Mouse (Mus musculus) testis, adult 2 months (tissue): ENCODE measurements at regions not wholly inside any gene's neighbourhood (a gene's known extent, or its start where the extent isn't known, plus 50 kb on each side); places are given as distances from the start of the nearest gene placed in this dataset.

Experiments used
- CTCF ChIP-seq: fragments of 200-500 bp; IDR thresholded peaks from 2 replicates; pipeline ENCODE4 v1.5.1; 2012; ENCODE audit warnings: low read depth, mild to moderate bottlenecking, inconsistent platforms, low read length, moderate library complexity; ENCODE audit not compliant: control insufficient read depth, insufficient read depth, insufficient replicate concordance
- POLR2A ChIP-seq: fragments of 200-500 bp; IDR thresholded peaks from 2 replicates; pipeline ENCODE4 v1.6.1; 2012; ENCODE audit warnings: low read depth, mild to moderate bottlenecking, inconsistent platforms, low read length, moderate library complexity; ENCODE audit not compliant: control insufficient read depth

DNA sequence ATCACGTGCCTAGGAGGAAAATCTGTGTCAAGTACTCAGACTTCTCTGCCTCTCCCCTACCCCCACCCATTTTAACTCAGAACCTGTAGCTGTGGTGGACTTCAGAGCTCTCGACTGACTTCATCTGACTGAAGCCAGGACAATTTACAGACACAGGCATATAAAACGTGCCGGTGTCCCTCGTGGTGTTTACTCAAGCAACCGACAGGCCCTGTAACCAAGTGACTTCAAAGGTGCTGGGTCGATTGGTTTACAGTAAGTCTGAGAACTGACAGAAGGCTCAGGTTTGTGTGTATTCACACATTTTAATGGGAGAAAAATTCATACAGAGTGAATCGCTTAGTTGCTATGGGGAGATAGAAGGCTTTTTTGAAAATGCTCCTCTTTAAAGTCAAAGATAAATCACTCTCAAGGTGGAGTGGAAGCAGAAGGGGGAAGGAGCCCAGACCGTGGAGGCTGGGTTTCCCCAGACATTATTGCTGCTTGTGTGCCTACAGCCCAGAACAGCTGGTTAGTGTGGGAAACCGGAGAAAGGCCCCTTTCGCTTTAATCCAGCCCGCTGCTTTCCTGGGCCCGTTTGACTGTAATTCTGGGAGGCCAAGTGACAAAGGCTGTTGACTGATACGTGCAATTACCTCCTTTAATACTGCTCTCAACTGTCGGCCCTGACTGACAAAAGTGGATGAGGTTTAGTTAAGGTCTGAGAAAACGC lies 218.6 kb downstream of the Sox2 start:
- TF ChIP-seq CTCF, result no peak
- TF ChIP-seq POLR2A, result no peak
